Mouse (Mus musculus): ENCODE results near the gene Ush1g.

The Ush1g gene

GRCm38 (mm10) chr11:115329339-115329738 is 7.5 kb upstream of the Ush1g start:
- DNase-seq: no peak

DNA sequence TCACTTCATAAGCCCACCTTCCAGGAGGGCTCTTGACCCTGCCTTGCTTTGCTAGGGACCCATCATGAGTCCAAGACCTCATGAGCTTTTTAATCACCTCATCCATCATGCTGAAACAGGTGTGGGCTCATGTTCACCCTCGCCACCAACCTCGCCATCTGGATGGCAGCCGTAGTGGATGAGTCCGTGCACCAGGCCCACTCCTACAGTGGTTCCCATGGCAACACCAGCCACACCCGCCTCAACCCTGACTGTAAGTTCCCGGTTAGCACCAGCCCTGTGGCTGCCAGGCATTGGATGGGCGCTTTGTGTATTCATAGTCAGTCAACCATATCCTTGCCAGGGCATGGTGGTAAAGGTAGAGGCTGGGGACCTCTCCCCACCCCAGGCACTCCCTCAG is 4.9 kb upstream of the Ush1g start:
- DNase-seq: no peak

DNA sequence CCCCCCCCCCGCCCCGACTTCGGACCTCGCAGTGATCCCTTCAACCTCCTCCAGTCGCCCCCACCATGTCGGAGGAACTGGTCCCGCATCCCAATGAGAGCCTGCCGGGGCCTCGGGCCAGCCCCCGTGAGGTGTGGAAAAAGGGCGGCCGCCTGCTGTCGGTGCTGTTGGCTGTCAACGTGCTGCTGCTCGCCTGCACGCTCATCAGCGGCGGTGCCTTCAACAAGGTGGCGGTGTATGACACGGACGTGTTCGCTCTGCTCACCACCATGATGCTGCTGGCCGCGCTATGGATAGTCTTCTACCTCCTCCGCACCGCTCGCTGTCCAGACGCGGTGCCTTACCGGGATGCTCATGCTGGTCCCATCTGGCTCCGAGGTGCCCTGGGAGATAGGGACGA is 1.5 kb upstream of the Ush1g start:
- DNase-seq: no peak

- DNase-seq: no peak
Measured at GRCm38 (mm10) chr11:115319704-115320383, 2.0 kb downstream of the Ush1g start.

GRCm38 (mm10) chr11:115318245-115319027 is 3.4 kb downstream of the Ush1g start:
- DNase-seq: peak; percentile 53

DNA sequence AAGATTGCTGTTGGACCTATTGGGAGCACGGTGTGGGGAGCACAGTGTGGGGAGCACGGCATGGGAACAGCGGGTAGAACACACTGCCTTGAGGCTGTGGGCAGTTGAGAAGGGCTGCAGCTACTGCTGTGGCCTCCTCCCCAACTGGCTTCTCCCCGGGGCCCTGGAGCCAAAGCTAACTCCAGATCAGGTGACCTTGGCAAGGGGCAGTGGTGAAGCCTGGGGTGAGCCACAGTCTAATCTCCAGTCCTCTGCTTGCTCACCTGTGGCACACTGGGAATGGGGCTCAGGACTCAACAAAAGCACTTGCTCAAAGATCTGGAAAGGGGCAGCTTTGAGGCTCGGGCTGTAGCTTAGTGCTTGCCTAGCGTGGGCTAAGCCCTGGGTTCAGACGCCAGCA is 4.6 kb downstream of the Ush1g start:
- no peak for DNase-seq

DNA sequence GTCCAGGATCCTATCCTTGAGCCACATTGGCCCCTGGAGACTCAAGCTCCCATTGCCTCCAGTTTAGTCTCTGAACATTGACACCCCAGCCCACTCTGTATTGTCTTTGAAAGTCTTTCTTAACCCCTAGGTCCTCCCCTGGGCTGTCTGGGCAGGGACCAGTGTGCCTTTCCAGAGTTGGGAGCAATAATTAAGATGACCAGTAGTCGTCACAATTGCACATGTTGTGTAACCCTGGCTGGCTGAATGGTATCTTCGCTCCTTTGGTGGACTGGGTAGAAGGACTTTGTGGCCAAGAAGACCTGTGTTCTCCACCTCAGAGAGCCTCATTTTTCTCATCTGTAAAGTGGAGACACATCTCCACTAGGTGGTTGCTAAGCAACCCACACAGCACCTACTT is 7.6 kb downstream of the Ush1g start:
- DNase-seq: no peak

DNA sequence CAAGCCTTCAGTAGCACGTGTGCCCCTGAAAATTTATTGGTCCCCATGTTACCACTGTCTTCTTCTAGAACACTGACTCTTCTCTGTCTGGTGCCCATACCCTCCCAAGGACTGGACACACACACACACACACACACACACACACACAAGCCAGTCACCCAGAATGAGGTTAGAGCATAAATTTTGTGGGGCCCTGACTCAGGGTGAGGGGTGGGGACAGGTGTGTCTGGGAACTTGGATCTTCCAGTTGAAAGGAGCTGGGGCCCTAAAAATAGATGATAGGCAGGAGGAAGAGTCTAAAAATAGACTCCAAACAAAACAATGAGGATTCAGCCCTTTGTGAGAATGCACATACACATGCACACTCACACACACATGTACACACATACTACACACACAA is 13.1 kb downstream of the Ush1g start:
- DNase-seq: no peak

- DNase-seq: no peak
Measured at GRCm38 (mm10) chr11:115306863-115307262, 15.0 kb downstream of the Ush1g start, which contains the start of gene Otop2. TSS of gene Otop2 (plus strand) at chr11:115307163.

GRCm38 (mm10) chr11:115303167-115303566 is 18.7 kb downstream of the Ush1g start:
- DNase-seq: no peak

GRCm38 (mm10) chr11:115301351-115301750 is 20.5 kb downstream of the Ush1g start:
- no peak for DNase-seq

GRCm38 (mm10) chr11:115300745-115301144 is 21.1 kb downstream of the Ush1g start:
- DNase-seq: no peak

DNA sequence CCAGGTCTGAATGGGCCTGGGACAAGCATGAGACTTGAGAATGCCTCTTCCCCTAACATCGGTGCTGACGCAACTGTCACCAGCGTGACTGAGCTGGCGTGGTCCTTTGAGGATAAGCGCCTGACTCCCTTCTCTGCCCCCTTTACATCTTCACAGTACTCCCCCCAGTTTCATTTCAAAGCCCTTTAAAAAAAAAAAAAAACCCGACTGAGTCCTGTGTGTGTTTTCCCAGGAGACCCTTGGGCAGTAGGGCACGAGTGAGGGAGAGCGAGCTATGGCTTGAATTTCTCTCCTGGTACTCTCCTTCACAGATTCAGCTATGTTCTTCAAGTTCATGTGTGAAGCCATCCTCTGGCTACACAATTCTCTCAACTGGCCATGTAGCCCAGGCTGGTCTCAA is 23.7 kb downstream of the Ush1g start:
- no peak for DNase-seq

GRCm38 (mm10) chr11:115297214-115297826 is 24.5 kb downstream of the Ush1g start, which contains the start of gene Fads6:
TSS of gene Fads6 (minus strand) at chr11:115297663.
- peak; percentile 74 for DNase-seq

DNA sequence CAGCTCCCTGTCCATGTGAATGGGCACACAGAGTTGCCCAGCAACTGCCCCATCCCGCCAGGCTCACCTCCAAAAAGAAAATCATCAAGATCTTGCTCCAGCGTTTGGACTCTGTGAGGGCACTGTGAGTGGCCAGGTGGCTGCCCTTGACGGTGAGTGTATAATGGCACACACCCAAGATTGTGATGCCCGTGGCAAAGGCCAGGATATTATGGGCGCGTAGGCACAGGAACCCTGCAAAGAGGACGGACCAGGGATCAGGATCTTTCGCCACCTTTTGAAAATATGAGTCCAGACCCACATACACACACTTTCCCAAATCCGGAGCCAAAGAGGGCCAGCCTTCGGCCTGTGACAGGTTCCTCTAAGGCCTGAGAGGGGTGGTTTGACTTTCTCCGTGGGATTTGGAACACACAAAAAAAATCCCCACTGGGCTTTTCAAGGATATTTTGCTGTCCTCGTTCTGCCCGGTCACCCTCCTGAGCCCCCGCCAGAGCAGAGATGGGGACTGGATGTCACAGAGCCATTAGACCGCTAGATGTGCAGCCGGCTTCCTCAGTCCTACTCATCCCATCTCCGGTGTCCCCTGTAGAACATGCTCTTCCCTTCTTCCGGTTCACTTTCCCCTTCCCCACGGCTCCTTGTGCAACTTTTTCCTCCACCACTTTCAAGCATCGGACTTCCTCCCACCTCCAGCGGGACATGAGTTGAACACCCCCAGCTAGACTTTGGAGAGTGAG is 25.2 kb downstream of the Ush1g start:
- DNase-seq: no peak

GRCm38 (mm10) chr11:115295939-115296338 is 25.9 kb downstream of the Ush1g start:
- DNase-seq: no peak

DNA sequence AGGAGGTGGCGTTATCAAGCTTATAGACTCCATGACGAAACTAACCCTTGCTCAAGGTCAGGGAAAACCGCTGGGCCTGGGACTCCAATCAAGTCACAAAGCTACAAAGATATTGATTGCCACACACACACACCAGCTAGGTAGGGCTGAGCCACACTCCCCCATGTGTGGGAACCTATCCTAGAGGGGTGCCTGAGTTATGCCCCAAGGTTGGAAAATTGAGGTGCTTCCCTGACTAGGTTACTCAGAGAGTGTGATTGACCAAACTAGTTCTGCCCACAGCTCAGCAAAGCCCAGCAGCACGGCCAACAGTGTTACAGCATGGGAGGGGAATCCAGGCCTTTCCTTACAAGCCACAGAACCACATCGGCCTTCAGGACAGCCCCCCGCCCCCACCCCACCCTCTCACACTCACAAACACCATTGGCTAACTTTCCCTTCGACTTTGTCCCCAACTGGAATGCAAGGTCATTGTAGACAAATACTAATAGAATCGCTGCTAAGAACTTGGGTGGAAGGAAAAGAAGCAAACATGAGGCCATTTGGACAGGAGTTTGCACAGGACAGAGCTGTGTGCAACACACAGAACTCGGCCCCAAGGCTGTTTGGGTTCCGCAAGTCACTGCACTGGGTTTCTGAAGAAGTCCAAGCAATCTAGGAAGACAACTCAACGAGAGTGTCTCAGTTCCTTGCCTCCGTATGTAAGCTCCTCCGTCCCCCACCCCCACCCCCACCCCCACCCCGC is 29.0 kb downstream of the Ush1g start:
- no peak for DNase-seq

GRCm38 (mm10) chr11:115291503-115291902 is 30.3 kb downstream of the Ush1g start:
- DNase-seq: no peak

- no peak for DNase-seq
Measured at GRCm38 (mm10) chr11:115290919-115291318, 30.9 kb downstream of the Ush1g start.

- DNase-seq: no peak
Measured at GRCm38 (mm10) chr11:115290314-115290713, 31.5 kb downstream of the Ush1g start.

DNA sequence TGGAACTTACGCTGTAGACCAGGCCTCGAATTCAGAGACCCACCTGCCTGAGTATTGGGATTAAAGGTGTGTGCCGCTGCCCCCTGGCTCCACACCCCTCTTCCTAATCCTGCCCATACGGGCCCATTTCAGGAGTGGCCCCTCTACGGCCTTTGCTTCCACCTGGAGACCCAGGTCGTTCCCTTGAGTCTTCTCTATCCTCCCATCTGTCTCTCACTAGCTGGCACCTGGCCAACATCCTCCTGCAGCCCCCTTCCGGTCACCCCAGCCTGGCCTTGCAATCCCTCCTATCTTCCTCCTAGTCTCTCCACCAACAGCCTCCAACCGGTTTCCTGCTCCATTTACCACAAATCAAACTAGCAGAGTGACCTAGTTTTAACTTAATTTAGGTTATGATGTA is 32.0 kb downstream of the Ush1g start:
- no peak for DNase-seq

GRCm38 (mm10) chr11:115288305-115288704 is 33.5 kb downstream of the Ush1g start:
- DNase-seq: no peak

Data from right cerebral cortex, postnatal 14 days (tissue).